Mouse (Mus musculus): ENCODE measurements around the gene BC037034.
"Not testable (repeated sequence)": the region's sequence is repeated elsewhere in the genome, so short reads cannot be mapped to it uniquely, and the experiment has no call there.

BC037034 gene

GRCm38 (mm10) chr5:138260834-138261233 lies 3.0 kb downstream of the BC037034 start:
- DNase-seq = no peak

GRCm38 (mm10) chr5:138260051-138260450 lies 3.8 kb downstream of the BC037034 start:
- DNase-seq = no peak

GRCm38 (mm10) chr5:138258993-138259392 lies 4.8 kb downstream of the BC037034 start:
- DNase-seq = no peak

GRCm38 (mm10) chr5:138258542-138258941 lies 5.3 kb downstream of the BC037034 start:
- DNase-seq = no peak

- no peak for DNase-seq
Observed at GRCm38 (mm10) chr5:138258078-138258477, 5.8 kb downstream of the BC037034 start.

- DNase-seq = no peak
Observed at GRCm38 (mm10) chr5:138257585-138257978, 6.3 kb downstream of the BC037034 start.

- no peak for DNase-seq
Observed at GRCm38 (mm10) chr5:138256966-138257584, 6.8 kb downstream of the BC037034 start.

- DNase-seq = no peak
Observed at GRCm38 (mm10) chr5:138256094-138256467, 7.8 kb downstream of the BC037034 start.

GRCm38 (mm10) chr5:138255353-138256093 lies 8.3 kb downstream of the BC037034 start, which contains the start of gene Lamtor4:
Gene Lamtor4, plus strand, starts transcription at chr5:138255482.
- DNase-seq = peak; percentile 85

- no peak for DNase-seq
Observed at GRCm38 (mm10) chr5:138253061-138253460, 10.8 kb downstream of the BC037034 start.

- no peak for DNase-seq
Observed at GRCm38 (mm10) chr5:138251144-138251543, 12.7 kb downstream of the BC037034 start.

GRCm38 (mm10) chr5:138241511-138241910 lies 22.3 kb downstream of the BC037034 start:
- no peak for DNase-seq

GRCm38 (mm10) chr5:138234224-138234623 lies 29.6 kb downstream of the BC037034 start:
- DNase-seq = no peak

GRCm38 (mm10) chr5:138233778-138234177 lies 30.1 kb downstream of the BC037034 start:
- DNase-seq = no peak

- DNase-seq = no peak
Observed at GRCm38 (mm10) chr5:138229511-138229910, 34.3 kb downstream of the BC037034 start.

- DNase-seq = peak; percentile 28
Observed at GRCm38 (mm10) chr5:138228026-138228425, 35.8 kb downstream of the BC037034 start.

- DNase-seq = no peak
Observed at GRCm38 (mm10) chr5:138227367-138227766, 36.5 kb downstream of the BC037034 start.

GRCm38 (mm10) chr5:138226491-138226890 lies 37.3 kb downstream of the BC037034 start:
- no peak for DNase-seq

GRCm38 (mm10) chr5:138225700-138226099 lies 38.1 kb downstream of the BC037034 start, which contains the start of gene Nxpe5:
Gene Nxpe5, plus strand, starts transcription at chr5:138225898.
- no peak for DNase-seq

GRCm38 (mm10) chr5:138223287-138223686 lies 40.5 kb downstream of the BC037034 start:
- DNase-seq = peak; percentile 7

- peak; percentile 93 for DNase-seq
Observed at GRCm38 (mm10) chr5:138222111-138222510, 41.7 kb downstream of the BC037034 start.

GRCm38 (mm10) chr5:138219864-138220263 lies 44.0 kb downstream of the BC037034 start:
- DNase-seq = no peak

- not testable (repeated sequence) for DNase-seq
Observed at GRCm38 (mm10) chr5:138216632-138217031, 47.2 kb downstream of the BC037034 start.
